In genomic region chr1:163316920-163317319, GRCm38 (mm10) we compare ENCODE assay signal across 25 mouse cellular contexts. TPM values are rescaled to one million over a fixed set of nuclear protein-coding genes. Genes with fewer than 3 reads are reported as not detected.
"Had no signal": no experiment of that assay in that cellular context is flagged by ENCODE, and none has a peak within 500 bp of the region (broad histone marks: within the 10 kb centered on the region; RNA-seq: fewer than 3 reads in every experiment).

No protein-coding gene starts in this region.

- ATAC-seq: hindbrain, embryonic 16.5 days; inflammation-experienced regulatory T-cells, adult 6 months; intestine, embryonic 15.5 days; intestine, postnatal 0 days; liver, embryonic 12.5 days had no signal

- H3K36me3 ChIP-seq: hindbrain, embryonic 10.5 days; hindbrain, embryonic 12.5 days; intestine, embryonic 15.5 days; limb, embryonic 12.5 days; liver, embryonic 12.5 days had no signal

- H3K4me3 ChIP-seq: gastrocnemius, adult 2 months; heart, adult 2 months; hindbrain, embryonic 10.5 days; hindbrain, embryonic 12.5 days; intestine, embryonic 15.5 days; limb, embryonic 12.5 days; liver, embryonic 12.5 days had no signal

- H3K27ac ChIP-seq: gastrocnemius, adult 2 months; heart, adult 2 months; hindbrain, embryonic 10.5 days; hindbrain, embryonic 12.5 days; hindbrain, embryonic 14.5 days; intestine, embryonic 15.5 days; limb, embryonic 12.5 days; liver, embryonic 12.5 days; liver, embryonic 14.5 days had no signal

- H3K9me3 ChIP-seq: hindbrain, embryonic 10.5 days; intestine, embryonic 15.5 days; limb, embryonic 12.5 days; liver, embryonic 12.5 days had no signal

- H3K9ac ChIP-seq: hindbrain, embryonic 12.5 days; hindbrain, embryonic 14.5 days; intestine, embryonic 15.5 days; limb, embryonic 12.5 days; liver, embryonic 12.5 days; liver, embryonic 14.5 days had no signal

- H3K4me1 ChIP-seq: liver, embryonic 12.5 days had no signal

- H3K4me2 ChIP-seq: heart, embryonic 11.5 days; hindbrain, embryonic 12.5 days; hindbrain, embryonic 14.5 days; intestine, embryonic 15.5 days; limb, embryonic 12.5 days; liver, embryonic 12.5 days had no signal

- DNase-seq: gastrocnemius, adult 2 months; gastrocnemius, postnatal 10 days; gastrocnemius, postnatal 25 days; heart, postnatal 10 days; heart, postnatal 4 days; kidney, adult 18-20 months; kidney, adult 8-10 months; kidney, postnatal 10 days; kidney, postnatal 36 days; layer of hippocampus, adult 9-11 months; layer of hippocampus, postnatal 36 days; left cerebral cortex, postnatal 4 days; liver had no signal

RNA-seq across cellular contexts. Expression of gene Prrx1, which starts 3.4 kb away (rescaled TPM):
- polyA plus RNA-seq: inflammation-experienced regulatory T-cells, adult 6 months had no signal
